Mouse (Mus musculus) left cerebral cortex, postnatal 4 days (tissue): ENCODE results near the gene Creb5. TPM values are rescaled to one million over a fixed set of nuclear protein-coding genes. Genes with fewer than 3 reads are reported as not detected.

ENCODE experiments used
- DNase-seq: peaks from one replicate; pipeline ENCODE4 v3.0.0-alpha.2; 2022
- intact Hi-C: fragments of 180-260 bp; cut with DNase I; formaldehyde crosslinking; loops from one replicate; pipeline ENCODE4 v1.15.1; 2025
- total RNA-seq, 2 experiments: library from RNA; stranded (reverse); gene quantifications; 2 replicates each; pipeline ENCODE4 v1.2.3; 2021

Gene Creb5
- total RNA-seq, 2 experiments from 2014 or later = 4.2 to 5.4 TPM

GRCm38 (mm10) chr6:53685323-53685722 lies 398.3 kb downstream of the Creb5 start:
- DNase-seq = no peak
- intact Hi-C loops = no loop called here

GRCm38 (mm10) chr6:53688762-53689477 lies 401.9 kb downstream of the Creb5 start:
- intact Hi-C loops = no loop called here
- DNase-seq = peak; percentile 41

- DNase-seq = no peak
- intact Hi-C loops = no loop called here
These were observed 403.9 kb downstream of the Creb5 start for GRCm38 (mm10) chr6:53691006-53691405.

- intact Hi-C loops = no loop called here
- peak; percentile 67 for DNase-seq
These were observed 408.1 kb downstream of the Creb5 start for GRCm38 (mm10) chr6:53695216-53695615.

GRCm38 (mm10) chr6:53696471-53696870 lies 409.4 kb downstream of the Creb5 start:
- intact Hi-C loops = no loop called here

GRCm38 (mm10) chr6:53696921-53697320 lies 409.9 kb downstream of the Creb5 start:
- peak; percentile 64 for DNase-seq
- intact Hi-C loops = no loop called here

More at GRCm38 (mm10) chr6:53696471-53696870, 409.4 kb downstream of the Creb5 start:
- no peak for DNase-seq

- DNase-seq = peak; percentile 29
These were observed 411.2 kb downstream of the Creb5 start for GRCm38 (mm10) chr6:53698128-53698749.

GRCm38 (mm10) chr6:53704440-53704839 lies 417.4 kb downstream of the Creb5 start:
- intact Hi-C loops = no loop called here
- no peak for DNase-seq

More at GRCm38 (mm10) chr6:53698128-53698749, 411.2 kb downstream of the Creb5 start:
- intact Hi-C loops = no loop called here

- intact Hi-C loops = no loop called here
- DNase-seq = no peak
These were observed 419.7 kb downstream of the Creb5 start for GRCm38 (mm10) chr6:53706604-53707330.

- no peak for DNase-seq
- intact Hi-C loops = no loop called here
These were observed 420.7 kb downstream of the Creb5 start for GRCm38 (mm10) chr6:53707795-53708194.

GRCm38 (mm10) chr6:53709694-53710442 lies 422.8 kb downstream of the Creb5 start:
- intact Hi-C loops = no loop called here
- no peak for DNase-seq

- intact Hi-C loops = no loop called here
- no peak for DNase-seq
These were observed 423.5 kb downstream of the Creb5 start for GRCm38 (mm10) chr6:53710560-53710959.

GRCm38 (mm10) chr6:53713152-53713551 lies 426.1 kb downstream of the Creb5 start:
- intact Hi-C loops = no loop called here
- DNase-seq = no peak

GRCm38 (mm10) chr6:53714908-53715321 lies 427.8 kb downstream of the Creb5 start:
- DNase-seq = no peak
- intact Hi-C loops = no loop called here

- DNase-seq = no peak
- intact Hi-C loops = no loop called here
These were observed 428.9 kb downstream of the Creb5 start for GRCm38 (mm10) chr6:53716013-53716412.

GRCm38 (mm10) chr6:53720009-53720408 lies 432.9 kb downstream of the Creb5 start:
- intact Hi-C loops = loop anchor here (10.0 kb wide), 2 partner anchors 435 to 555 kb away; partner anchors contain the start of gene Creb5
- DNase-seq = no peak

- intact Hi-C loops = loop anchor here (10.0 kb wide), 2 partner anchors 437 to 557 kb away; partner anchors contain the start of gene Creb5
- peak; percentile 75 for DNase-seq
These were observed 434.5 kb downstream of the Creb5 start for GRCm38 (mm10) chr6:53721595-53721994.

- intact Hi-C loops = loop anchor here (10.0 kb wide), 2 partner anchors 438 to 558 kb away; partner anchors contain the start of gene Creb5
These were observed 435.6 kb downstream of the Creb5 start for GRCm38 (mm10) chr6:53722694-53723093.

GRCm38 (mm10) chr6:53730487-53730886 lies 443.4 kb downstream of the Creb5 start:
- no peak for DNase-seq
- intact Hi-C loops = no loop called here

More at GRCm38 (mm10) chr6:53722694-53723093, 435.6 kb downstream of the Creb5 start:
- no peak for DNase-seq

- DNase-seq = no peak
- intact Hi-C loops = no loop called here
These were observed 444.0 kb downstream of the Creb5 start for GRCm38 (mm10) chr6:53730996-53731485.
